Mouse (Mus musculus) thymus, postnatal 4 days (tissue): ENCODE measurements around the gene Mcrip1.
A peak's percentile ranks its signal among the peaks of the same experiment; 100 is the strongest.
"Not testable (repeated sequence)": the region's sequence is repeated elsewhere in the genome, so short reads cannot be mapped to it uniquely, and the experiment has no call there.

ENCODE experiments used
- DNase-seq: peaks from one replicate; pipeline ENCODE4 v3.0.0; 2021

The Mcrip1 gene

GRCm38 (mm10) chr11:120574278-120574600 lies 24.7 kb upstream of the Mcrip1 start:
- DNase-seq: no peak

- DNase-seq: peak; percentile 28
Measured at GRCm38 (mm10) chr11:120573585-120574277, 24.2 kb upstream of the Mcrip1 start.

GRCm38 (mm10) chr11:120572752-120573584 lies 23.4 kb upstream of the Mcrip1 start, which contains the start of gene P4hb:
P4hb (minus strand) TSS chr11:120573253.
- peak; percentile 99 for DNase-seq

GRCm38 (mm10) chr11:120572417-120572751 lies 22.9 kb upstream of the Mcrip1 start:
- no peak for DNase-seq

DNA sequence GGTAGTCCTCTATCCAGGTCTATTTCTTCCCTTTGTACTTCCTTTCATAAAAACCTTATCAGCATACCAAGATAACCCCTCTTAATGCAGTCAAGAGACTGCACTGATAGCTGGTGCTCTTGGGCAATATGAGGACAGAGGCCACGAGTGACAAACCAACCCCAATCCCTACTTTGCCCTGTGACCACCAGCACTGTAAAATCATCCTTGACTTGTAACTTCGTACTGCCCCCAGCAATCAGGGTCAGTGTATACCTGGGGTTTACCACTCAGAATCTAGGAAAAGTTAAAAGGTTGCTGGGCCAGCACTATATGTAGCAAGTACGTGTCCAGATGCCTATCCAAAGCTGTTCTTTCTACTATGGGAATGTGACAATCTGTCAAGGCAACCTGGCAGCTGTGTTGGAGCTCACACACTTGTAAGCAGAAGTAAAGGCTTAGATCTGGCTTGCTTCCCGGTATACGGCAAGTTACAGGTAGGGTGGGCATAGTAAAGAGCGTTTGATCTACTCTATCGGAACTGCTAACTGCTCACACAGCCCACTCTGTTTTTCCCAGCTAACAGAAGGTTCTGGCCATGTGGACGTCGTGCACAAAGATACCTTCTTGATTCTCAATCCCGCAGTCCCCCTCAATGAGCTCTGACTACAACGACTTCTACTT lies 22.4 kb upstream of the Mcrip1 start:
- no peak for DNase-seq

DNA sequence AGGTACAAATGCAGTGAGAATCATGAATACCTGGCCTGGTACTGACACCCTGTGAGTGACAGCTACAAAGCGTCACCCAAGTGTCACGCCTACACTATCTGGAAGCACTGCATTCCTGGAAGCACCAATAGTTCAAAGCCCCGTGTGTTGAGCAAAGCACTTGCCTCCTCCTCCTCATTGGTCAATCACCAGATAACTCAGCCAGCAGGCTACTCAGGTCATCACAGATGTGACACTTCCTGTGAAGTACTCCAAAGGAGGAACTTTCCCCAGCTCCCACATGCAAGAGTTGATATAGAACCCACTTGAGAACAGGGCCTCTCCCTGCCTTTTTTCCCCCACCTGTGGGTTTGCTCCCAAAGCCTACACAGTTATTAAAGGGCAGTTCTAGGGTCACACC lies 21.6 kb upstream of the Mcrip1 start:
- DNase-seq: no peak

- no peak for DNase-seq
Measured at GRCm38 (mm10) chr11:120568324-120568723, 18.8 kb upstream of the Mcrip1 start.

- DNase-seq: no peak
Measured at GRCm38 (mm10) chr11:120565114-120565513, 15.6 kb upstream of the Mcrip1 start.

DNA sequence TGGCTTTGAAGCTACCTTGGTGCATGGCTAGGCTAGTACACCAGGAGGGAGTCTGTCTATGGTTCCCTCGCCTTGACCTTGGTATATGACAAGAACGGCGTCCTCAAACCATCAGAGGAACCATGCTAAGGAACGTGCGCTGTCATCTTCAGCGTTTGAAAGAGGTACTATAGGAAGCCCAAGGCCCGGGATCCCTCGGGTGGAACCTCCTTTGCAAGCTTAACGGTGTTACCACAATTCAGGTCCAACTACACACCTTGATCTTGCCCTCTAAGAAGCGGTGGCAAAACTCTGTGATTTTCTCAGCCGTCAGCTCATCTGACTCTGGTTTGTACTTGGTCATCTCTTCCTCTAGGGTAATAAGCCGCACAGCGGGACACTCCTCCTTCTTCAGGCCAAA lies 13.4 kb upstream of the Mcrip1 start:
- DNase-seq: no peak

GRCm38 (mm10) chr11:120560952-120561728 lies 11.6 kb upstream of the Mcrip1 start:
- no peak for DNase-seq

- not testable (repeated sequence) for DNase-seq
Measured at GRCm38 (mm10) chr11:120558843-120559242, 9.3 kb upstream of the Mcrip1 start.

DNA sequence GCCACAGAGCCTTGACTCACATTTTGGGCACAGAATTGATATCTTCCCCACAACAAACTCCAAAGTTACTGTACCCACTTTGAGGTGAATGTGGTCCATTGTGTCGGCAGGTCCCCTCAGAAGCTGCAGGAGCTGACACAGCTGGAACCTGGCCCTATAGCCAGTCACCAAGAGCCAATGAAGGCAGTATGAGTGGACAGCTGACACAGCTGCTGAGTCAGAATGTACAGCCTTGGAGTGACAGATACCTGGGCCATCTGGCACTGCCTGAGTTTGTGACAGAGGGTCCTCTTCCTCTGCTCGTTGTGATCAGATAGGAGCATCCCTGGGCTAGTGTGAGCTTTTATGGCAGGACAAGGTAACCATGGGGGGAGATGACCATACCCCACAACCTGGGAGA lies 5.7 kb upstream of the Mcrip1 start:
- no peak for DNase-seq

DNA sequence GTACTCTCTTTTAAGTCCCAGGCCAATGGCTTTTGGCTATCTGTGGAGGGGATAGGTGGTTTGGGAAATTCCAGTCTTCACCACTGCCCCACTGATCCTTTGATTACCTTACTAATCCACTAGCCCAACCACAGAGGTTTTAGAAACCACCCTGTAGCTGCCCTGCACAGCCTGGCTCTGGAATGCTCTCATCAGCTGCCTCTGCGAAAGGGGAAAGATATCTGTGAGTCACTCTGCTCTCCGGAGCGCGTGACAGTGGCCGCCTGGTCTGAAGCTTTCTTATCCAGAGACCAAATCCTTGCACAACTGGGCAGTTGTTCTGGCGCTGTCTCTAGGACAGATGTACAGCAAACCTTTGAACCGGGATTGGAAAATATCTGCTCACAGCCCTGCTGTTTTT lies 5.3 kb upstream of the Mcrip1 start:
- no peak for DNase-seq

DNA sequence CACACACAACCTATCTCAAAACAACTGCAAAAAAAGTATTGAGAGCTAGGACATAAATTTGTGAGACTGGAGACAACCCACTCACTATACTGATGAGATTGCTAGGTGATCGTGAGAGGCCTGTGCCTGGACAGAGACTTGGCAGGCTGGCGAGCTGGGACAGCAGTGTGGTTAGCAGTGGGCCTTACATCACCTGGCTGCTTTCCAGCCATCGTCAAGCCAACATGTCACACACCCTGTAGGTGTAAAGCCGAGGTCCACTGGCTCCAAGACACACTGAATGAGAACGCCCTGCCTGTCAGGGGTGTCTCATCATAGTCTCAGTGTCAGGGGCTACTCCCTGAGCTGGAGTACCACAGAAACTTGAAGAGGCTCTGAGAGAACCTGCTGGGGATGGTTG lies 3.2 kb upstream of the Mcrip1 start:
- DNase-seq: no peak

DNA sequence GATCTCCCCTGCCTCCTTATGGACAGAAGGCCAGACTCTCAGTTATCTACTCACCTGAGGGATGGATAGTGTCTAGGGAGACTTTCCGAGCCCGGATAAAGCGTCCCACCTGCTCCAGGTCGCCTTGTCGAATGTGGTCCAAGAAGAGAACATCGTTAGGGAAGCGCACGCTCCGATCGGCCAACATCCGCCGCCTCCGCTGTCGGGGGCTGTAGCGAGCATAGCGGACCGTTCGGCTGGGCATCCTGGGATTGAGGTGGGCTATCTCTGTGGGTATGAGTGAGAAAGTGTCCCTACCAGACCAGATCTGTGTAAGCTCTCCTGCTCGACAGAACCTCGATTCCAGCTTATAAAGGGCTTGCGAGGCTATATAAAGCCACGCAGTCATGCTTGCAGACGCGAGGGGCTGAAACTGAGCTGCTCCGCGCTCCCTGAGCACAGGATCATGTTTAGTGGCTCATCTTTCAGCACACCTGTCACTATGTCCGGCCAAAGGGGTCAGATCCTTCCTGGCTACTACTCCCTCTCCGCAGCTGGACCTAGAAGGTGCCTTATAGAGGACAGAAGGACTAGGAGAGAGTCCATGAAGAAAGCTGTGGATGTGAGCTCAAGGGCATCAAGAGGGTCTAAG lies 1.4 kb upstream of the Mcrip1 start, which contains the start of gene Ppp1r27:
TSS of gene Ppp1r27 (minus strand) at position 323 of the 631 bp plus-strand sequence.
- DNase-seq: no peak

GRCm38 (mm10) chr11:120549986-120550809 lies 671 bp upstream of the Mcrip1 start:
- DNase-seq: peak; percentile 33

- DNase-seq: no peak
Measured at GRCm38 (mm10) chr11:120548786-120549167, 750 bp downstream of the Mcrip1 start.

DNA sequence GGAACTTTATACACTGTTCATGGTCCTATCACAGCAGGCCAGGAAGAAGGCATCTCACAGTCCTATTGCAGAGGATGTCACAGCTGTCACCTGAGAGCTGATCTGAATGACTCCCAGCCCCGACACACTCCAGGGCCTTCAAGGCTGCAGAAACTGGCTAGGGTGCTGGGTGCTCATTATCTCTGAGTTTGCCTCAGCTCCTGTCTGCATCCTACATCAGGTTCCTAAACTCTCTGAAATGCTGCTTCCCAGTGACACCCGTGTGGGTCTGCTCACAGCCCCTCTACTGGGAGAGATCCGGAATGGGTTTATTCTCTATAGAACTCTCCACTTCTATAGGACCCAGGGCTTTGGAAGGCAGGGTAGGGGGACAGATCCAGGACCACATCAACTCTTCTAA lies 1.3 kb downstream of the Mcrip1 start:
- no peak for DNase-seq

GRCm38 (mm10) chr11:120547469-120547868 lies 2.1 kb downstream of the Mcrip1 start:
- DNase-seq: peak; percentile 36

GRCm38 (mm10) chr11:120545964-120546363 lies 3.6 kb downstream of the Mcrip1 start:
- no peak for DNase-seq

- no peak for DNase-seq
Measured at GRCm38 (mm10) chr11:120542376-120542775, 7.2 kb downstream of the Mcrip1 start.

GRCm38 (mm10) chr11:120541907-120542306 lies 7.6 kb downstream of the Mcrip1 start:
- peak; percentile 58 for DNase-seq
